Mouse (Mus musculus): ENCODE data around the gene Tbc1d7.

The Tbc1d7 gene

GRCm38 (mm10) chr13:43193266-43193665 is 22.0 kb upstream of the Tbc1d7 start:
- DNase-seq = no peak

- no peak for DNase-seq
These were observed 20.5 kb upstream of the Tbc1d7 start for GRCm38 (mm10) chr13:43191741-43192192.

GRCm38 (mm10) chr13:43191290-43191689 is 20.0 kb upstream of the Tbc1d7 start:
- DNase-seq = no peak

- DNase-seq = no peak
These were observed 16.4 kb upstream of the Tbc1d7 start for GRCm38 (mm10) chr13:43187736-43188135.

- no peak for DNase-seq
These were observed 12.2 kb upstream of the Tbc1d7 start for GRCm38 (mm10) chr13:43183248-43184055.

GRCm38 (mm10) chr13:43182465-43183201 is 11.3 kb upstream of the Tbc1d7 start:
- peak; percentile 32 to 42 for DNase-seq

- DNase-seq = no peak
These were observed 9.8 kb upstream of the Tbc1d7 start for GRCm38 (mm10) chr13:43181104-43181503.

- no peak for DNase-seq
These were observed 6.0 kb upstream of the Tbc1d7 start for GRCm38 (mm10) chr13:43177317-43177716.

- no peak for DNase-seq
These were observed 5.4 kb upstream of the Tbc1d7 start for GRCm38 (mm10) chr13:43176676-43177075.

GRCm38 (mm10) chr13:43173262-43173661 is 2.0 kb upstream of the Tbc1d7 start:
- DNase-seq = peak; percentile 39 to 62

- DNase-seq = no peak
These were observed 874 bp upstream of the Tbc1d7 start for GRCm38 (mm10) chr13:43172036-43172713.

- no peak for DNase-seq
These were observed 3.6 kb downstream of the Tbc1d7 start for GRCm38 (mm10) chr13:43167721-43168120.

GRCm38 (mm10) chr13:43159429-43159828 is 11.9 kb downstream of the Tbc1d7 start:
- no peak for DNase-seq

GRCm38 (mm10) chr13:43158281-43158680 is 13.0 kb downstream of the Tbc1d7 start:
- no peak for DNase-seq

- no peak for DNase-seq
These were observed 13.9 kb downstream of the Tbc1d7 start for GRCm38 (mm10) chr13:43157370-43157769.

GRCm38 (mm10) chr13:43152005-43152520 is 19.2 kb downstream of the Tbc1d7 start:
- DNase-seq = no peak

GRCm38 (mm10) chr13:43149661-43150060 is 21.6 kb downstream of the Tbc1d7 start:
- no peak for DNase-seq

GRCm38 (mm10) chr13:43148692-43149091 is 22.6 kb downstream of the Tbc1d7 start:
- DNase-seq = no peak

GRCm38 (mm10) chr13:43146515-43147258 is 24.6 kb downstream of the Tbc1d7 start:
- no peak for DNase-seq

- DNase-seq = no peak
These were observed 26.4 kb downstream of the Tbc1d7 start for GRCm38 (mm10) chr13:43144720-43145418.

- DNase-seq = no peak
These were observed 36.8 kb downstream of the Tbc1d7 start for GRCm38 (mm10) chr13:43134468-43134867.

GRCm38 (mm10) chr13:43133400-43133799 is 37.9 kb downstream of the Tbc1d7 start:
- DNase-seq = no peak

Data from thymus, adult 18-20 months (tissue).